Mouse (Mus musculus): ENCODE data around the gene Sept4. TPM values are rescaled to one million over a fixed set of nuclear protein-coding genes. Genes with fewer than 3 reads are reported as not detected.

The Sept4 gene
- total and polyA plus RNA-seq, 3 experiments, result 1.5 to 2.4 TPM; not detected in 1

GRCm38 (mm10) chr11:87590841-87591525 lies 22.3 kb downstream of the Sept4 start:
- Histone ChIP-seq H3K4me3 (ENCODE audit: control insufficient read depth in 1 of 2, insufficient read depth in 1 of 2, low read depth in 2 of 2, low read length in 2 of 2) (peak overlapping the region; percentile 84 to 86), H3K36me3 (ENCODE audit: control insufficient read depth in 1 of 2, insufficient read depth in 2 of 2, low read length in 2 of 2) (peaks cover 0 to 13% of the 10 kb centered on the region in 2 experiments; a peak in 2 of 4 replicates), H3K79me2 (ENCODE audit: control insufficient read depth, insufficient read depth, low read length, poor library complexity) (peaks cover 26% of the 10 kb centered on the region), H3K27ac (ENCODE audit: control insufficient read depth, low read depth, low read length) (peak overlapping the region; percentile 85), H3K9me3 (replicated peaks; ENCODE audit: insufficient read depth, low read length) (no peaks in the 10 kb centered on the region), H3K27me3 (ENCODE audit: control insufficient read depth in 1 of 2, insufficient read depth in 2 of 2, low read length in 2 of 2) (no peaks in the 10 kb centered on the region), H3K9ac (ENCODE audit: control insufficient read depth, low read depth, low read length, poor library complexity, severe bottlenecking) (peak overlapping the region; percentile 88), H3K4me1 (ENCODE audit: control insufficient read depth in 1 of 2, insufficient read depth in 2 of 2, low read length in 2 of 2) (peaks cover 5 to 17% of the 10 kb centered on the region in 2 experiments; a peak in 3 of 4 replicates)
- TF ChIP-seq NRF1 (IDR thresholded peaks at IDR 0.05; ENCODE audit: insufficient read depth, low read depth, low read length, poor library complexity, severe bottlenecking), result peak; percentile 80
- peak; percentile 15; the same call in 1 of the 2 replicates for TF ChIP-seq POLR2AphosphoS2 (IDR thresholded peaks at IDR 0.05; ENCODE audit: low read length)
- TF ChIP-seq CTCF (IDR thresholded peaks at IDR 0.05 in 2 of 3, conservative IDR thresholded peaks at IDR 0.05 in 1 of 3; ENCODE audit: control insufficient read depth in 1 of 3, insufficient read depth in 1 of 3, low read depth in 2 of 3, low read length in 3 of 3, poor library complexity in 1 of 3, severe bottlenecking in 1 of 3), result no peak
- TF ChIP-seq GATA1 (IDR thresholded peaks at IDR 0.05; ENCODE audit: low read depth, low read length), result no peak
- TF ChIP-seq KAT2A (conservative IDR thresholded peaks at IDR 0.05; ENCODE audit: low read depth, low read length), result no peak
- no peak for TF ChIP-seq CHD2 (IDR thresholded peaks at IDR 0.05; ENCODE audit: low read length)
- no peak for TF ChIP-seq MAZ (IDR thresholded peaks at IDR 0.05; ENCODE audit: low read depth, low read length)
- peak; percentile 78 for DNase-seq (ENCODE audit: low read depth, low spot score)

GRCm38 (mm10) chr11:87591526-87592353 lies 23.0 kb downstream of the Sept4 start, which contains the start of gene Mtmr4:
Mtmr4 (plus strand) TSS chr11:87592162.
- DNase-seq (ENCODE audit: low read depth, low spot score), result peak; percentile 100
- Histone ChIP-seq H3K27me3 (ENCODE audit: control insufficient read depth in 1 of 2, insufficient read depth in 2 of 2, low read length in 2 of 2) (no peaks in the 10 kb centered on the region), H3K4me3 (ENCODE audit: control insufficient read depth in 1 of 2, insufficient read depth in 1 of 2, low read depth in 2 of 2, low read length in 2 of 2) (peak within 1 kb of the TSS; percentile 84 to 86), H3K4me1 (ENCODE audit: control insufficient read depth in 1 of 2, insufficient read depth in 2 of 2, low read length in 2 of 2) (peaks cover 5 to 17% of the 10 kb centered on the region in 2 experiments; a peak in 3 of 4 replicates), H3K79me2 (ENCODE audit: control insufficient read depth, insufficient read depth, low read length, poor library complexity) (peaks cover 26% of the 10 kb centered on the region), H3K9ac (ENCODE audit: control insufficient read depth, low read depth, low read length, poor library complexity, severe bottlenecking) (peak within 1 kb of the TSS; percentile 88), H3K9me3 (replicated peaks; ENCODE audit: insufficient read depth, low read length) (no peaks in the 10 kb centered on the region), H3K36me3 (ENCODE audit: control insufficient read depth in 1 of 2, insufficient read depth in 2 of 2, low read length in 2 of 2) (peaks cover 0 to 13% of the 10 kb centered on the region in 2 experiments; a peak in 2 of 4 replicates), H3K27ac (ENCODE audit: control insufficient read depth, low read depth, low read length) (peak within 1 kb of the TSS; percentile 85)
- TF ChIP-seq EP300 (IDR thresholded peaks at IDR 0.05; ENCODE audit: low read depth in 1 of 2, low read length in 2 of 2), result peak in 1 of 2 experiments; percentile 43; a peak in 2 of 4 replicates
- TF ChIP-seq SIN3A (IDR thresholded peaks at IDR 0.05; ENCODE audit: low read length), result peak; percentile 94
- TF ChIP-seq MXI1 (IDR thresholded peaks at IDR 0.05; ENCODE audit: low read depth, low read length), result peak; percentile 88
- peak; percentile 98 for TF ChIP-seq MAZ (IDR thresholded peaks at IDR 0.05; ENCODE audit: low read depth, low read length)
- TF ChIP-seq CHD2 (IDR thresholded peaks at IDR 0.05; ENCODE audit: low read length), result peak; percentile 75
- TF ChIP-seq MYC (IDR thresholded peaks at IDR 0.05; ENCODE audit: low read depth, low read length), result peak; percentile 92
- TF ChIP-seq MAX (IDR thresholded peaks at IDR 0.05; ENCODE audit: low read length), result peak; percentile 89
- TF ChIP-seq ZMIZ1 (IDR thresholded peaks at IDR 0.05; ENCODE audit: low read depth, low read length), result peak; percentile 98
- TF ChIP-seq GABPA (IDR thresholded peaks at IDR 0.05; ENCODE audit: low read depth, low read length), result no peak
- 0 out of 2 replicates have a peak, but pooled peaks have one; percentile 30 for TF ChIP-seq JUND (IDR thresholded peaks at IDR 0.05; ENCODE audit: low read depth, low read length)
- peak; percentile 91 for TF ChIP-seq KAT2A (conservative IDR thresholded peaks at IDR 0.05; ENCODE audit: low read depth, low read length)
- no peak for TF ChIP-seq MYB (IDR thresholded peaks at IDR 0.05; ENCODE audit: low read depth, low read length)
- TF ChIP-seq CHD1 (IDR thresholded peaks at IDR 0.05; ENCODE audit: low read depth, low read length), result peak; percentile 89; the same call in 1 of the 2 replicates
- TF ChIP-seq NRF1 (IDR thresholded peaks at IDR 0.05; ENCODE audit: insufficient read depth, low read depth, low read length, poor library complexity, severe bottlenecking), result peak; percentile 75
- peak; percentile 97 for TF ChIP-seq TBP (IDR thresholded peaks at IDR 0.05; ENCODE audit: low read depth, low read length)
- TF ChIP-seq USF1 (IDR thresholded peaks at IDR 0.05; ENCODE audit: low read depth, low read length), result 0 out of 2 replicates have a peak, but pooled peaks have one; percentile 8
- TF ChIP-seq ZNF384 (IDR thresholded peaks at IDR 0.05; ENCODE audit: low read depth, low read length), result peak; percentile 81
- TF ChIP-seq ZKSCAN1 (IDR thresholded peaks at IDR 0.05; ENCODE audit: low read depth, low read length), result no peak
- peak; percentile 98 for TF ChIP-seq NELFE (IDR thresholded peaks at IDR 0.05; ENCODE audit: low read depth, low read length)
- TF ChIP-seq USF2 (IDR thresholded peaks at IDR 0.05; ENCODE audit: borderline replicate concordance in 1 of 2, insufficient read depth in 1 of 2, low read depth in 1 of 2, low read length in 2 of 2), result no peak
- TF ChIP-seq E2F4 (IDR thresholded peaks at IDR 0.05; ENCODE audit: borderline replicate concordance, low read depth, low read length), result peak; percentile 83; the same call in 1 of the 2 replicates
- TF ChIP-seq TAL1 (IDR thresholded peaks at IDR 0.05; ENCODE audit: low read length), result no peak
- TF ChIP-seq ETS1 (IDR thresholded peaks at IDR 0.05; ENCODE audit: low read depth, low read length), result peak; percentile 75; the same call in 1 of the 2 replicates
- peak; percentile 88 to 95 for TF ChIP-seq POLR2A (IDR thresholded peaks at IDR 0.05; ENCODE audit: control insufficient read depth in 1 of 2, insufficient read depth in 1 of 2, low read depth in 1 of 2, low read length in 2 of 2, poor library complexity in 1 of 2)

Measured in MEL (cell line).